Mouse (Mus musculus) kidney, postnatal 4 days (tissue): ENCODE measurements around the gene Cd68.
"Not testable (repeated sequence)": the region's sequence is repeated elsewhere in the genome, so short reads cannot be mapped to it uniquely, and the experiment has no call there.

Experiments
- DNase-seq, 2 experiments: peaks; one replicate each; pipeline ENCODE4 v3.0.0; 2021; ENCODE audit warnings: mixed read lengths in 2 of 2

The Cd68 gene

GRCm38 (mm10) chr11:69622406-69622805 is 43.5 kb downstream of the Cd68 start:
- peak; percentile 24 to 51 for DNase-seq

GRCm38 (mm10) chr11:69621571-69622268 is 44.2 kb downstream of the Cd68 start, which contains the start of gene Sat2:
Sat2 (plus strand) TSS chr11:69622024.
- DNase-seq, result peak; percentile 74 to 84

GRCm38 (mm10) chr11:69620394-69621081 is 45.4 kb downstream of the Cd68 start:
- DNase-seq, result no peak

GRCm38 (mm10) chr11:69617805-69618204 is 48.1 kb downstream of the Cd68 start, which contains the start of gene Shbg:
Shbg (minus strand) TSS chr11:69617905.
- no peak for DNase-seq

GRCm38 (mm10) chr11:69616781-69617180 is 49.2 kb downstream of the Cd68 start:
- no peak for DNase-seq

GRCm38 (mm10) chr11:69614257-69614588 is 51.7 kb downstream of the Cd68 start:
- not testable (repeated sequence) for DNase-seq
